Mouse (Mus musculus) adrenal gland, adult 8-10 months (tissue): ENCODE results near the gene Vps37c. TPM values are rescaled to one million over a fixed set of nuclear protein-coding genes. Genes with fewer than 3 reads are reported as not detected.

Source experiments
- total RNA-seq, 4 experiments: library from RNA; stranded (reverse); gene quantifications; 2 replicates each; pipeline ENCODE4 v1.2.4; 2022

Vps37c gene
- total RNA-seq, 4 experiments from 2014 or later = 24.3 to 40.8 (median 25.3) TPM

Other genes with a start within 250 kb of the Vps37c start
- gene Lrrc10b, start 231.3 kb upstream of the Vps37c start, total RNA-seq = 1 to 10 TPM; 2.6 to 3.8 (median 3.5) TPM
- 1 to 10 TPM in 2 of 4 experiments, under 1 TPM in 2; 0.52 to 2.2 (median 1.0) TPM for gene Ppp1r32, start 205.8 kb upstream of the Vps37c start, total RNA-seq
- gene Cpsf7, start 163.5 kb upstream of the Vps37c start, total RNA-seq = 10 to 100 TPM; 46.9 to 89.6 (median 65.8) TPM
- 10 to 100 TPM; 57.2 to 75.2 (median 66.6) TPM for gene Sdhaf2, start 162.6 kb upstream of the Vps37c start, total RNA-seq
- gene Tmem216, start 132.5 kb upstream of the Vps37c start, total RNA-seq = 10 to 100 TPM; 20.9 to 28.1 (median 23.5) TPM
- gene Cyb561a3, start 111.6 kb upstream of the Vps37c start, total RNA-seq = 10 to 100 TPM; 20.4 to 25.9 (median 22.7) TPM
- gene Tmem138, start 111.4 kb upstream of the Vps37c start, total RNA-seq = 10 to 100 TPM in 2 of 4 experiments, 1 to 10 TPM in 2; 9.3 to 16.1 (median 12.2) TPM
- 100 to 1,000 TPM; 281 to 297 (median 289) TPM for gene Ddb1, start 83.4 kb upstream of the Vps37c start, total RNA-seq
- 10 to 100 TPM; 20.6 to 22.2 (median 21.3) TPM for gene Tkfc, start 83.1 kb upstream of the Vps37c start, total RNA-seq
- gene Vwce, start 54.5 kb upstream of the Vps37c start, total RNA-seq = 1 to 10 TPM in 1 of 4 experiments, under 1 TPM in 2, not detected in 1; 0.06 to 1.7 (median 0.59) TPM
- not detected for gene Pga5, start 10.7 kb upstream of the Vps37c start, total RNA-seq
- under 1 TPM in 2 of 4 experiments, not detected in 2; 0.12 to 0.27 TPM for gene Cd5, start 50.3 kb downstream of the Vps37c start, total RNA-seq
- under 1 TPM in 2 of 4 experiments, not detected in 2; 0.18 to 0.30 TPM for gene Cd6, start 141.3 kb downstream of the Vps37c start, total RNA-seq
- gene Slc15a3, start 151.0 kb downstream of the Vps37c start, total RNA-seq = 1 to 10 TPM; 3.7 to 8.4 (median 5.1) TPM
- 10 to 100 TPM; 39.0 to 47.6 (median 39.9) TPM for gene Tmem132a, start 181.2 kb downstream of the Vps37c start, total RNA-seq
- gene Tmem109, start 193.3 kb downstream of the Vps37c start, total RNA-seq = 100 to 1,000 TPM; 132 to 209 (median 153) TPM
- gene Prpf19, start 206.5 kb downstream of the Vps37c start, total RNA-seq = 100 to 1,000 TPM; 202 to 232 (median 221) TPM
- not detected for gene Zp1, start 231.9 kb downstream of the Vps37c start, total RNA-seq
- gene Ptgdr2, start 248.4 kb downstream of the Vps37c start, total RNA-seq = under 1 TPM in 3 of 4 experiments, not detected in 1; 0.09 to 0.27 (median 0.24) TPM